Mouse (Mus musculus) olfactory bulb, adult 2 months (tissue): Measurements from ENCODE around the gene Kif5a. TPM values are rescaled to one million over a fixed set of nuclear protein-coding genes. Genes with fewer than 3 reads are reported as not detected.

Experiments used
- H3K27ac ChIP-seq: fragments of 200-500 bp; 2 replicates; pipeline ENCODE4 v1.5.1; 2012; ENCODE audit warnings: low read depth, low read length; ENCODE audit not compliant: insufficient read depth
- H3K4me1 ChIP-seq: fragments of 200-500 bp; 2 replicates; pipeline ENCODE4 v1.6.1; 2012; ENCODE audit warnings: low read length; ENCODE audit not compliant: control insufficient read depth, insufficient read depth
- H3K4me3 ChIP-seq: fragments of 200-500 bp; 2 replicates; pipeline ENCODE4 v1.5.1; 2012; ENCODE audit warnings: mild to moderate bottlenecking, low read depth, low read length, moderate library complexity; ENCODE audit not compliant: insufficient read depth
- CTCF ChIP-seq: fragments of 200-500 bp; IDR thresholded peaks from 2 replicates; pipeline ENCODE4 v1.5.1; 2012; ENCODE audit warnings: low read depth, mild to moderate bottlenecking, low read length, moderate library complexity; ENCODE audit not compliant: insufficient read depth
- POLR2A ChIP-seq: fragments of 200-500 bp; IDR thresholded peaks from 2 replicates; pipeline ENCODE4 v1.6.1; 2012; ENCODE audit warnings: mild to moderate bottlenecking, low read depth, low read length, moderate library complexity; ENCODE audit not compliant: insufficient read depth
- WGBS: fragments of 180-500 bp; shearing (Covaris S2); methylation state at CpG from one replicate; pipeline ENCODE4 v1.1.7; 2018; 5-methylcytosine and 5-hydroxymethylcytosine counted together
- polyA plus RNA-seq: library from polyadenylated mRNA; stranded (reverse); fragments of >200 nt; gene quantifications from 2 replicates; pipeline ENCODE4 v1.2.4, GENCODE M21; 2012; ENCODE audit warnings: low replicate concordance; ENCODE audit not compliant: missing spikeins, insufficient read depth, insufficient read length

The Kif5a gene
- polyA plus RNA-seq, 1 experiment, result 160 TPM

DNA sequence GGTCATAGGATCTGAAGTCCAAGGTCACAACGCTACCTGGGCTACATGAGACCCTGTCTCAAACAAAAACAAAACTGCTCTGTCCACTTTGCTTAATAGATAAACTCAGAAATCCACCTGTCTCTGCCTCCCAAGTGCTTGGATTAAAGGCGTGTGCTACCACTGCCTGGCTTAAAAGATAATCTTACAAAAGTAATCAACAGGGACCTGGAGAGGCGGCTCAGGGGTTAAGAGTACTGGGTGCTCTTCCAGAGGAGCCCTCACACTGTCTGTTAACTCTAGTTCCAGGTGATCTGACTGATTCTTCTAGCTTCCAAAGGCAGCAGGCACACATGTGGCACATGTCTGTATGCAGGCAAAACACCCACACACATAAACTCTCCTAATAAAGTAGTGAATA is 60.0 kb downstream of the Kif5a start:
- Histone ChIP-seq H3K4me1 (peaks cover 3% of the 10 kb centered on the region; the same call in 1 of the 2 replicates), H3K4me3 (no peak overlapping the region), H3K27ac (no peak overlapping the region)
- WGBS, result 91% methylated on average over 3 of the region's 3 CpGs
- TF ChIP-seq POLR2A (no peak), CTCF (no peak)

DNA sequence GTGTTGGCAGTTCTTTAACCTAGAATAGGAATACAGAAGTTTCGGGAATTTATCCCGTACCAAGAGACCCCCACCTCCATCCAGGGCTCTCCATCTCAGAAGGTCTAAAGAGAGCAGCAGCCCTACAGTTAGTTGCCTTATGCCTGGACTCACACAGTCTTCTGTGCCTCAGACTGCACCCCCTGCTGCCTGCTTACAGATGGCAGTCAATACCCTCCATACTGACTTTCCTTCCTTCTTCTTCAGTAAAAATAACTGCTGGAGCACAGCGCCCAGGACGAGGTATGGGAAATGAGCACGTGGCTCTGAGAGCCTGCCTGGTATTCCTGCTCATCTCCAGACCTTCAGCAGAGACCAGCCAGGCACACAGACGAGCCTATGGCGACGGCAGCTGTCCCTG is 62.9 kb downstream of the Kif5a start:
- H3K27ac ChIP-seq, result no peak overlapping the region
- no peak overlapping the region for H3K4me3 ChIP-seq
- H3K4me1 ChIP-seq, result peaks cover 16% of the 10 kb centered on the region
- WGBS, result 79% methylated on average over 8 of the region's 8 CpGs
- TF ChIP-seq CTCF (no peak), POLR2A (no peak)

- Histone ChIP-seq H3K4me1 (peaks cover 21% of the 10 kb centered on the region), H3K4me3 (no peak overlapping the region), H3K27ac (no peak overlapping the region)
- TF ChIP-seq POLR2A (no peak), CTCF (no peak)
- WGBS, result 80% methylated on average over 11 of the region's 11 CpGs
Observed at GRCm38 (mm10) chr10:127199474-127199873, 63.7 kb downstream of the Kif5a start.

DNA sequence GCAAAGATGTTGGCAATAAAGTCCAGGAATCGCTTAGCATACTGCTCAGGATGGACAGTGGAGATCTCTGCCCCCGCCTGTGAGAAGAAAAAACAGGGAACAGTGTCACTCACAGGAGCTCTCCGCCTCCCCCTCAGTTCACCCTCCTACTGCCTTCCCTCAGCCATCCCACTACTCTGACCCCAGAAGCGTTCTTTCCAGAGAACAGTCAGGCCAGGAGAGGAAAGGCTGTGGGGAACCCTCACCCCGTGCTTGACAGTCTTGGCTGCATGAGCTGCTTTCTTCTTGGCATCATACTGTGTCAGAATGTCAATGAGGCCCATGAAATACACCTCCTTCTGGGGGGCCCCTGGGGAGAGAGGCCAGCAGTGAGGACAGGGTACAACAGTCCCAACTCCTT is 64.1 kb downstream of the Kif5a start:
- Histone ChIP-seq H3K4me3 (no peak overlapping the region), H3K27ac (no peak overlapping the region), H3K4me1 (peaks cover 21% of the 10 kb centered on the region)
- no peak for TF ChIP-seq POLR2A
- no peak for TF ChIP-seq CTCF
- WGBS, result 60% methylated on average over 5 of the region's 5 CpGs

DNA sequence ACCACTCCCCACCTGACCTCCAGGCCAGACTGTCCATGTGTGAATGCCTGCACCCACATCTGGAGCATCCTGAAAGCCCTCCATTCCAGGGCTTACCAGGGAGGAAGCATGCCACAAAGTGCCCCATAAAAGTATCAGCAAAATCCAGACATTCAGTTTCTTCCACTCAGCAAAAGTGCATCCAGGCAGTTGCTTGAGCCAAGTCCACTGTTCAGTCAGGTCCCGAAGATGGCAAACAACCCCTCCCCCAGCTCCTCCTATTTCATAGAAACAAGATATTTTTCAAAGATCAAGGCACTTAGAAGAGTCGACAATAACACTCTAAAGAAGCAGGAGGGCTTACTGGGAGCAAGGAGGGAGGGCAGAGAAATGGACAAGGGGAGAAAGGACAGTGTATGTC is 64.7 kb downstream of the Kif5a start:
- Histone ChIP-seq H3K27ac (no peak overlapping the region), H3K4me1 (peaks cover 21% of the 10 kb centered on the region), H3K4me3 (no peak overlapping the region)
- WGBS, result 58% methylated on average over 2 of the region's 2 CpGs
- no peak for TF ChIP-seq POLR2A
- TF ChIP-seq CTCF, result no peak

DNA sequence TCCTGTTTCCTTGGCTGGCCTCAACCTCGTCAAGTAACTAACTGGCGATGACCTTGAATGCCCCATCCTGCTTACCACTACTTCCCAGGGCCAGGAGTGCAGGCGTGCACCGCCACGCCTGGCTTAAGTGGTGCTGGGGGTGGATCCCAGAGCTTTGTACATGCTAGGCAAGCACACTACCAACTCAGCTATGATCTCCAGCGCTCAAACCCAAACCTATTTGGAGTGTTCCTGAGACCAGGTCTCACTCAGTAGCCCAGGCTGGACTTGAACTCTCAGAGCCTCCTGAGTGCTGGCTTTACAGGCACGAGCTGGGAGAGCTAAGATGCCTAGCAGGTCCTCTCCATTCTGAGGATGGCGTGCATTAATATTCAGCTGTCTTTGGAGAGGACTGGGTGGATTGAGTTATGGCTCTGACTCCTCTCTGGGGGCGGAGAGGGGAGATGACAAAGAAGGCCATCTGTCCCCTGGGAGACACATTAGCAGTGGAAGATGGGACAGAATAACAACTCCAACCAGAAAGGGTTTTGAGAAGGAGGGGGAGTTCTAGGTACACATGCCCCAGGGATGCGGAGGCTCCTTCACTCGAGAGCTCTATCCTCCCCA is 65.5 kb downstream of the Kif5a start:
- Histone ChIP-seq H3K27ac (peak overlapping the region; percentile 59; the same call in 1 of the 2 replicates), H3K4me1 (peaks cover 27% of the 10 kb centered on the region), H3K4me3 (no peak overlapping the region)
- no peak for TF ChIP-seq POLR2A
- TF ChIP-seq CTCF, result no peak
- 79% methylated on average over 11 of the region's 11 CpGs for WGBS

DNA sequence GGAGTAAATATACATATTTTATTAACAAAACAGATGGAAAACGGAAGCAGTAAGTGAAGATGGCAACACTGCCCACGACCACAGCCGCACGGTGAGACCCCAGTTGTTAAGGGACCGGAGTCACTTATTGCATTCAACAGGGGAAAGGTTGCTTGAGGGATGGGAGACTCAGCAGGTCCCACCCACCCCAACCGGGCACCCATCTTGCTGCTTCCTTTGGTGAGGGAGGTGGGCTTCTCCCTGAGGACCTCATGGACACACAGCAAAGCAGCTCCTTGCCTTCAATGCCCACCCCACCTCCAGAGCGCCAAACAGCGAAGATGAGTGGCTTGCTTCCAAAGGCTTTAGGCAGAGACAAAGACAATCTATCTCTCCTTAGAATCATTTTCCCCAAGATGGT is 66.0 kb downstream of the Kif5a start:
- Histone ChIP-seq H3K4me3 (no peak overlapping the region), H3K27ac (peak overlapping the region; percentile 59; the same call in 1 of the 2 replicates), H3K4me1 (peaks cover 29% of the 10 kb centered on the region)
- 89% methylated on average over 8 of the region's 8 CpGs for WGBS
- TF ChIP-seq POLR2A (no peak), CTCF (no peak)

DNA sequence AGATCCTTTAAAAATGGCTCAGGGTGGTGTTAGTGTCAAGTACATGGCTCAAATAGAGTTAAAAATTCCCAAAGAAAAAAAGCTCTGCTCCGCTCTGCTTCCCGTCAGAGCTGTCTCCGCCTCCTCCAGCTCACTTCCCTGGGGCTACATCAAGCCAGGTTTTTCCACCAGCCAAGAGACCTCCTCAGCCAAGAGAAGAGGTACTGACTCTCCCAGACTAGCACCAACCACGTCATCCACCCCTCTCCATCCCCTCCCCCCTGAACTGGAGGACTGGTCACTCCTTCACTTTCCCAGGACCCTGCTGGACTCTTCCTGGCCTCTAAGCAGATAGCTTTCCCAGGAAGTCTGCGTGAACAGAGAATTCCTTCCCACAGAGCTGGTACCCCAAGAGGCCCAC is 66.8 kb downstream of the Kif5a start:
- 2% methylated on average over 5 of the region's 5 CpGs for WGBS
- Histone ChIP-seq H3K4me1 (peaks cover 30% of the 10 kb centered on the region), H3K4me3 (peak overlapping the region; percentile 91), H3K27ac (peak overlapping the region; percentile 99)
- TF ChIP-seq CTCF, result no peak
- TF ChIP-seq POLR2A, result no peak

GRCm38 (mm10) chr10:127195328-127196129 is 67.6 kb downstream of the Kif5a start, which contains the start of gene Dtx3:
Gene Dtx3 (minus strand): TSS chr10:127195728.
- under 1% methylated on average over 44 of the region's 47 CpGs for WGBS
- H3K4me3 ChIP-seq, result peak within 1 kb of the TSS; percentile 91
- peak within 1 kb of the TSS; percentile 99 for H3K27ac ChIP-seq
- H3K4me1 ChIP-seq, result peaks cover 39% of the 10 kb centered on the region
- TF ChIP-seq POLR2A (no peak), CTCF (no peak)
